Mouse (Mus musculus): ENCODE measurements around the gene Srsf9. TPM values are rescaled to one million over a fixed set of nuclear protein-coding genes. Genes with fewer than 3 reads are reported as not detected.
A peak's percentile ranks its signal among the peaks of the same experiment; 100 is the strongest.
"Not testable (repeated sequence)": the region's sequence is repeated elsewhere in the genome, so short reads cannot be mapped to it uniquely, and the experiment has no call there.

The Srsf9 gene
- polyA plus RNA-seq, 1 experiment from 2014 or later: 263 TPM

- H3K4me3 ChIP-seq: no peak overlapping the region
- H3K9ac ChIP-seq: no peak overlapping the region
- no peaks in the 10 kb centered on the region for H3K36me3 ChIP-seq (ENCODE audit: poor library complexity, severe bottlenecking)
- WGBS: 86% methylated on average over 8 of the region's 8 CpGs
- H3K27me3 ChIP-seq: no peaks in the 10 kb centered on the region
- no peak for ATAC-seq
- H3K4me2 ChIP-seq: no peak overlapping the region
- H3K27ac ChIP-seq: no peak overlapping the region
- H3K9me3 ChIP-seq (replicated peaks): no peaks in the 10 kb centered on the region
- peaks cover 9% of the 10 kb centered on the region; the same call in 1 of the 2 replicates for H3K4me1 ChIP-seq
These were observed 32.5 kb downstream of the Srsf9 start for GRCm38 (mm10) chr5:115359438-115359837.

GRCm38 (mm10) chr5:115359851-115360372 is 32.9 kb downstream of the Srsf9 start:
- Histone ChIP-seq H3K27ac (no peak overlapping the region; the same call in 1 of the 2 replicates), H3K27me3 (no peaks in the 10 kb centered on the region), H3K36me3 (ENCODE audit: poor library complexity, severe bottlenecking) (no peaks in the 10 kb centered on the region), H3K9me3 (replicated peaks) (no peaks in the 10 kb centered on the region), H3K9ac (no peak overlapping the region), H3K4me3 (no peak overlapping the region), H3K4me2 (no peak overlapping the region), H3K4me1 (peaks cover 9% of the 10 kb centered on the region; the same call in 1 of the 2 replicates)
- 67% methylated on average over 5 of the region's 5 CpGs for WGBS
- ATAC-seq: no peak

- Histone ChIP-seq H3K9ac (no peak overlapping the region), H3K4me2 (no peak overlapping the region), H3K9me3 (replicated peaks) (no peaks in the 10 kb centered on the region), H3K27ac (no peak overlapping the region), H3K4me3 (no peak overlapping the region), H3K36me3 (ENCODE audit: poor library complexity, severe bottlenecking) (no peaks in the 10 kb centered on the region), H3K27me3 (no peaks in the 10 kb centered on the region), H3K4me1 (peaks cover 9% of the 10 kb centered on the region; the same call in 1 of the 2 replicates)
- 42% methylated on average over 7 of the region's 7 CpGs for WGBS
- no peak for ATAC-seq
These were observed 35.2 kb downstream of the Srsf9 start for GRCm38 (mm10) chr5:115362216-115362615.

GRCm38 (mm10) chr5:115362819-115363714 is 36.1 kb downstream of the Srsf9 start:
- H3K4me3 ChIP-seq: no peak overlapping the region
- no peak overlapping the region for H3K9ac ChIP-seq
- H3K9me3 ChIP-seq (replicated peaks): no peaks in the 10 kb centered on the region
- peak overlapping the region; percentile 32 for H3K27ac ChIP-seq
- no peak for ATAC-seq
- H3K4me1 ChIP-seq: peaks cover 9% of the 10 kb centered on the region; the same call in 1 of the 2 replicates
- WGBS: 25% methylated on average over 19 of the region's 19 CpGs
- H3K27me3 ChIP-seq: no peaks in the 10 kb centered on the region
- H3K36me3 ChIP-seq (ENCODE audit: poor library complexity, severe bottlenecking): no peaks in the 10 kb centered on the region
- peak overlapping the region; percentile 7; the same call in 1 of the 2 replicates for H3K4me2 ChIP-seq

- Histone ChIP-seq H3K4me2 (no peak overlapping the region), H3K36me3 (ENCODE audit: poor library complexity, severe bottlenecking) (no peaks in the 10 kb centered on the region), H3K27me3 (no peaks in the 10 kb centered on the region), H3K4me1 (peaks cover 9% of the 10 kb centered on the region; the same call in 1 of the 2 replicates), H3K4me3 (no peak overlapping the region), H3K9ac (no peak overlapping the region), H3K27ac (no peak overlapping the region), H3K9me3 (replicated peaks) (no peaks in the 10 kb centered on the region)
- WGBS: 92% methylated on average over 4 of the region's 4 CpGs
- no peak for ATAC-seq
These were observed 37.8 kb downstream of the Srsf9 start for GRCm38 (mm10) chr5:115364782-115365181.

GRCm38 (mm10) chr5:115371736-115372135 is 44.8 kb downstream of the Srsf9 start:
- 72% methylated on average over 9 of the region's 9 CpGs for WGBS
- no peak for ATAC-seq
- no peak overlapping the region for H3K4me2 ChIP-seq
- H3K4me3 ChIP-seq: no peak overlapping the region
- no peaks in the 10 kb centered on the region for H3K36me3 ChIP-seq (ENCODE audit: poor library complexity, severe bottlenecking)
- H3K9me3 ChIP-seq (replicated peaks): no peaks in the 10 kb centered on the region
- H3K9ac ChIP-seq: no peak overlapping the region
- H3K27me3 ChIP-seq: no peaks in the 10 kb centered on the region
- no peak overlapping the region for H3K27ac ChIP-seq
- peaks cover 19% of the 10 kb centered on the region for H3K4me1 ChIP-seq

- H3K4me2 ChIP-seq: peak overlapping the region; percentile 57
- WGBS: 3% methylated on average over 26 of the region's 26 CpGs
- H3K27me3 ChIP-seq: no peaks in the 10 kb centered on the region
- peak; percentile 90 for ATAC-seq
- peak overlapping the region; percentile 28 for H3K4me3 ChIP-seq
- peaks cover 19% of the 10 kb centered on the region for H3K4me1 ChIP-seq
- no peaks in the 10 kb centered on the region for H3K36me3 ChIP-seq (ENCODE audit: poor library complexity, severe bottlenecking)
- peak overlapping the region; percentile 48 for H3K9ac ChIP-seq
- H3K9me3 ChIP-seq (replicated peaks): no peaks in the 10 kb centered on the region
- H3K27ac ChIP-seq: peak overlapping the region; percentile 85
These were observed 46.6 kb downstream of the Srsf9 start for GRCm38 (mm10) chr5:115373441-115374203.

GRCm38 (mm10) chr5:115374204-115374820 is 47.3 kb downstream of the Srsf9 start:
- Histone ChIP-seq H3K36me3 (ENCODE audit: poor library complexity, severe bottlenecking) (no peaks in the 10 kb centered on the region), H3K9me3 (replicated peaks) (no peaks in the 10 kb centered on the region), H3K9ac (peak overlapping the region; percentile 48), H3K4me1 (peaks cover 19% of the 10 kb centered on the region), H3K27ac (peak overlapping the region; percentile 85), H3K4me3 (peak overlapping the region; percentile 28), H3K4me2 (peak overlapping the region; percentile 57), H3K27me3 (no peaks in the 10 kb centered on the region)
- ATAC-seq: no peak
- 6% methylated on average over 11 of the region's 11 CpGs for WGBS

- H3K4me3 ChIP-seq: no peak overlapping the region
- no peaks in the 10 kb centered on the region for H3K36me3 ChIP-seq (ENCODE audit: poor library complexity, severe bottlenecking)
- no peak overlapping the region for H3K27ac ChIP-seq
- H3K27me3 ChIP-seq: no peaks in the 10 kb centered on the region
- ATAC-seq: no peak
- 88% methylated on average over 2 of the region's 2 CpGs for WGBS
- H3K9me3 ChIP-seq (replicated peaks): no peaks in the 10 kb centered on the region
- no peak overlapping the region for H3K9ac ChIP-seq
- H3K4me1 ChIP-seq: peaks cover 19% of the 10 kb centered on the region
- no peak overlapping the region for H3K4me2 ChIP-seq
These were observed 48.5 kb downstream of the Srsf9 start for GRCm38 (mm10) chr5:115375436-115375835.

- not testable (repeated sequence) for H3K9me3 ChIP-seq (replicated peaks); H3K4me1 ChIP-seq; H3K4me2 ChIP-seq; H3K4me3 ChIP-seq; ATAC-seq; H3K27me3 ChIP-seq; H3K27ac ChIP-seq; H3K9ac ChIP-seq; H3K36me3 ChIP-seq (ENCODE audit: poor library complexity, severe bottlenecking)
- WGBS: 83% methylated on average over 2 of the region's 2 CpGs
These were observed 51.9 kb downstream of the Srsf9 start for GRCm38 (mm10) chr5:115378882-115379281.

Data from forebrain, embryonic 13.5 days (tissue).